Mouse (Mus musculus) layer of hippocampus, postnatal 10 days (tissue): Measurements from ENCODE around the gene Cirbp. TPM values are rescaled to one million over a fixed set of nuclear protein-coding genes. Genes with fewer than 3 reads are reported as not detected.
"Not testable (repeated sequence)": the region's sequence is repeated elsewhere in the genome, so short reads cannot be mapped to it uniquely, and the experiment has no call there.

ENCODE experiments used
- DNase-seq, 2 experiments: peaks; one replicate each; pipeline ENCODE4 v3.0.0; 2021; ENCODE audit warnings: low spot score in 2 of 2
- total RNA-seq, 2 experiments: library from RNA; stranded (reverse); gene quantifications; 2 replicates each; pipeline ENCODE4 v1.2.3; 2021

The Cirbp gene
- total RNA-seq, 2 experiments from 2014 or later, result 154 to 175 TPM

DNA sequence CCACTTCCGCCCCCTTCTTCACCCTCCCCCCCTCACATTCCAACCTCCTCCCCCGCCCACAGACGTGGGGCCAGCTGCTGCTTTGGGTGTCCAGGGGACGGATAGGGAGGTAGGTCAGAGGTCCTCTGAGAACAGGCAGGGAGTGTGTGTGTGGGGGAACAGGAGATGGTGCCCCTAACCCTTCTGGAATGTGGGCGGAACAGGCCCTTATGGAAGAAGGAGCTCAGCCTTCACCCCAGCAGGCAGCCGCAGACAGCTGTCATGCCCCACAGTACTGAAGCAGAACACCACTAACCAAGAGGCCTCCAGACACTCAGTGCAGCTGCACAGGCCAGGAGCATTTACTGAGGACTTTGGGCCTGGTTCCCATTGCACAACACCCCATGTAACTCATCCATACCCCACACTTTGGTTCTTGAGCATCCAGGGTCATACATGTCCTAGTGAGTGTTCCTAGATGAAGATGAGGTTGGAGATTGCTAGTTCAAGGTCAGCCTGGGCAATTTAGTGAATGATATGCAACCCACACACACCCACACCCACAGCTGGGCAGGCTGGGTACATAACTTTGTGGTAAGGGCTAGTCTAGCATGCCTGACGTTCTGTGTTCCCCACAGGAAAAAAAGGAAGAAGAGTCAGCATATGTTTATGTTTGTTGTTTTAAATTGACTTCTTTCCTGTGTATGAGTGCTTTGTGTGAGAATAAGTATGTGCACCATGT is 4.1 kb upstream of the Cirbp start:
- DNase-seq, result no peak

DNA sequence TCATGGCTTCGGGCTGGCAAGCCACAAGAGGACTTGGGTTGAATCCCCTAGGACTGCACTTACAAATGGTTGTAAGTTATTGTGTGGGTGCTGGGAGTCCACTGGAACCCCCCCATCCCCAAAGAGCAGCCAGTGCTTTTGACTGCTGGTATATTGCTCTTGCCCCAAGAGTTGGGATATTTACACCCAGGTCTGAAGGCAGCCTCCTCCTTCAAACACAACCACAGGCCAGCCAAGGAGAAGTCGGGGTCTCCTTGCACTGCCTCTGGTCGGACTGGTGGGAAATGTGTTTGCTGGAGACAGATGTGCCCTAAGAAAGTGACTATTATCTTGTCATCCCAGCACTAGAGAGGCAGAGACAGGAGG is 3.6 kb upstream of the Cirbp start:
- DNase-seq, result no peak

DNA sequence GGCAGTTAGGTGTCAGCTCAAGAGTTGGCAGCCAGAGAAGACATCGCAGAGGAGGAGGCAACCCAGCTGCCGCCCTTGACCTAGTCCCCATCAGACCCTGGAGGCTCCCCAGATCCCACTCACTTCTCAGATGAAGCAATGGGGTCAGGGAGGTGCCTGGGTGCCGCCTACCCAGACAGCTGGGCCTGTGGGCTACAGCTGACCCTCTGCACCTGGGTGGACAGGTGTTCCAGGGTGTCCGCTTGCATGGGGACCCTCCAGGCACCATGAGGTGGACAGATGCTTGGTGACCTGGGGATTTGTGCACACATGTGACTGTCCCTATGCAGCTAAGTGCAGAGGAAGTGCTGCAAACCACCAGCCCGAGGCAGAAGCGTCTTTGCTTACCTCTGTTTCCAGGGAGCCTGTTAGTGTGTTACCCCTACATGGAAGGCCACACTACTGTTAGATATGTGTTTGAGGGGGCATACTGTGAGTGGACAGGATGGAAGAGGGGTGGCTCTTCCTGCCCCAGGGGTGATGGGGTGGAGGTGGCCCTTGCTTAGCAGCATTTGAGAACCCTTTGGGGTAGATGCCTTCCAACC is 3.0 kb upstream of the Cirbp start:
- DNase-seq, result no peak

DNA sequence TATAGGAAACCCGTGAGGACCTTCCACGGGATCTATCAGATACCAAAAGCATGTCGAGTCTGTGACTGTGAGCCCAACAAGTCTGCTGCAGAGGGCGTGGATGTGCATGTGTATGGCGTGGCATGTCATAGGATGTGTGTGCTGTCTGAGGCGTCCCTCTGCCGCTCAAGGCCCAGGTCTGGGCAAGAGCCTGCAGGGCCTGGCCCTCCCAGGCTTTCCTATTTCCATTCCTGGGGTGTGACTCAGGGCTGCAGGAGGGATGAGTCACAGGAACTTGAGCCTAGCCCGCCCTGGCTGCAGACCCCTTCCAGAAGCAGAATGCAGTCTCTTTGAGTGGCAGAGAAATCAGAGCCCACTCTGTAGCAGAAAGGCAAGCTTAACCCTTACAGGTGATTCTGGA is 2.1 kb upstream of the Cirbp start:
- no peak for DNase-seq

DNA sequence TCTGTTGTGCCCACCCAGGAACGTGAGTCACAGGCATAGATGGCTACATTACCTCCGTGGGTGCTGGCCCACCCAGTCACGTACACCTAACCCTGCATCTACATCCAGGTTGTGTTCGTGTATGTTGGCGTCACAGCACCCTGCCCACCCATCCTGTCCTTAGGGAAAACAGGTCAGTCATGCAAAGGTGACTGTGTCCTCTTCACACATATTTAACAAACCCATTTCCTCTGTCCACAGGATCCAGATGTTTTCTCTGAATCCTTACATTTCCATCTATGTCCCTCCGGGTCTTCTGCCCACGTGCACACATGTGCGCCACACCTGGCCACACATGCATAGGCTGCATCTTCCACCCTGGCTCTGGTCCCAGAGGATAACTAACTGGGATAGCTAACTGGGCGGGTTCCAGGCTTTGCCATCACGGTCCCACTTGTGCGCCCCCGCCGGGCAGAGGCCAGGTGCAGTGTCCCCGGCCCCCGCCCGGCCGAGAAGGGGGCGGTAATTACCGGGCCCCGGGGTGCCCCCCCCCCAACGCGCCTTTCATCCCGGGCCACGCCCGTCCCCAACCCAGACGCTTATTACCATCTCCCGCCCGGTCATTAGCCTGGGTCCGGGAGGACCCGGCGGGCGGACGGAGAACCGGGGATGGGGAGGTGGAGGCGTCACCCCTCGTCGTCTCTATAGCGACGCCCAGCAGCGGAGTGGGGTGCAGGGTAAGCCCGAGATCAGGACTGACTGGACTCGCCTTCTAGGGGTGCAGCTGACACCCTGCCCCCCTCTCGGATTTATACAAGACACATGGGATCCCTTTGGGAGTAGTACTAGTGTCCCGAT is 1.4 kb upstream of the Cirbp start:
- peak in 1 of 2 experiments; percentile 57 for DNase-seq

DNA sequence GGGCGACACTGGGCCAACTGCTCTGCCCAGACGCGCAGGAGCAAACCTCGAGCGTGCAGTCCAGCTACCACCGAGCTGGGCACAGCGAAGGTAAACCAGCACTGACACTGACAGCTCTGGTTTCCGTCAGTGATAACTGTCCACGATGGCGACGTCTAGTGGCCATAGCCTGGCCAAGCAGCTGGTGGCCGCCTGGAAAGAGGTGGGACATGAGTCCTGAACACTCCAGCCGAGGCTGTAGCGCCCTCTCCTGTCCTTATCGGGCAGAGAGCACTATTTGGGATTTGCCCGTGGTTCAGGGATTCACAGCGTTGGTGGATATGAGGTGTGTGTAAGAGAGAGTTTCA is 814 bp upstream of the Cirbp start:
- DNase-seq, result peak; percentile 98

DNA sequence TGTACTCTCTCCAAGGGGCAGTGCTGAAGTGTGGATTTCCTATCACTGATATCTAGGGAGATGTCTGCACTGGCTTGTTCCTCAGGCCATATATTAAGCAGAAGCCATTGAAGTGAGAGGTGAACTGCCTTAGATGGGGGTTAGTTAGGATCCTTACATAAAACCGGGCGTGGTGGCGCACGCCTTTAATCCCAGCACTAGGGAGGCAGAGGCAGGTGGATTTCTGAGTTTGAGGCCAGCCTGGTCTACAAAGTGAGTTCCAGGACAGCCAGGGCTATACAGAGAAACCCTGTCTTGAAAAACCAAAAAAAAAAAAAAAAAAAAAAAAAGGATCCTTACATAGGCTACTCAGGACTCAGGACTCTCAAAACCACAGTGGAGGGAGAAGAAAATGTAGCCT is 351 bp downstream of the Cirbp start:
- DNase-seq, result not testable (repeated sequence)

DNA sequence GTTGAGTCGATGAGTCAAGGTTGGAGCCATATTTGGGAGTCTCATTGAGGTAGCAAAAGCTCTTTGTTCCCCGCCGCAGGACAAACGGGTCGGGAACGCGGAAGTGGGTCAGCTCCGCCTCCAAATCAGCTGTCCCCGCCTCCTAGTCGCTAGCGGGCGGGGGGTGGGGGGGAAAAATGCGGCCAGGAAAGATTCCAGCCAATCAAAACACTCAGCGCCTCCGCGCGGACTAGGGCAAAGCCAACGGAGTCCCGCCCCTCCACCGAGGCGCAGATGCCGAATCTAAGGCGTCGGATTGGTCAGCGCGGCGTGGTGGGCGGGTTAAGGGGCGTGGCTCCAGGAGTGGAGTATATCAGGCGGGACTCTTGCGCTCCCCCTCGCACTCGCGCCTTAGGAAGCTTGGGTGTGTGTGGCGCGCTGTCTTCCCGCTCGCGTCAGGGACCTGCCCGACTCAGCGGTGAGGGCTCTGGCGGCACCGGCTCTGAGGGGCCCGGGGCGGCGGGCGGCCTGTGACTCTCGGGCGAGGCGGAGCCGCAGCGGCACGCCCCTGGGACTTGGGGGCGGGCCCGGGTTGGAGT is 1.8 kb downstream of the Cirbp start:
- DNase-seq, result peak; percentile 99 to 100

DNA sequence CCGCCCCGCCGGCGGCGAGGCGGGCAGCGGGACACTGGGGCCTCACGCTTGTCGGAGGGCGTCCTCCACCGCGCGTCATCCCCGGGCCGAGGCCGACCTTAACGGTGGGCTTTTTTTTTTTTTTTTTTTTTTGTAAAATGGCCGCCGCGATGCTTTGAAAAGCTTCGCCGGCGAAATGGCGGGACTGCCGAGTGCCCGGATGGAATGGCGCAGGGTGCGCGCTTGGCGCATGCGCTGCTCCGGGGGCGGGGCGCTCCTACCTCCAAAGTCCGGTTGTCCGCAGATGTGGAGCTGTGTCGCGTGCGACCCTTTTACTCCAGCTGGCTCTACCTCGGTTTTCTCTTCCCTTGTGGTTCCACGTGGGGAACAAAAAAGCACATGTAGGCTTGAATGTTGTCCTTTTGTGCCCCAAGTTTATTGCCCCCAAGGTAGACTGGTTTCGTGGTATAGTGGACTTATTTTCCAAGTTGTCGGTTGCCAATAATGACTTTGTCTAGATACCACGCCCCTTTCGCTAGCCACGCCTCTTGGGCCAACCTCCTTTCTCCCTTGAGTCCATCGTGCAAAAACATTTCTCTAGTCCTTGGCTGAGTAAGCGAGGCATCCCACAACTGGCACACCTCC is 2.4 kb downstream of the Cirbp start:
- DNase-seq, result peak; percentile 91 to 94

DNA sequence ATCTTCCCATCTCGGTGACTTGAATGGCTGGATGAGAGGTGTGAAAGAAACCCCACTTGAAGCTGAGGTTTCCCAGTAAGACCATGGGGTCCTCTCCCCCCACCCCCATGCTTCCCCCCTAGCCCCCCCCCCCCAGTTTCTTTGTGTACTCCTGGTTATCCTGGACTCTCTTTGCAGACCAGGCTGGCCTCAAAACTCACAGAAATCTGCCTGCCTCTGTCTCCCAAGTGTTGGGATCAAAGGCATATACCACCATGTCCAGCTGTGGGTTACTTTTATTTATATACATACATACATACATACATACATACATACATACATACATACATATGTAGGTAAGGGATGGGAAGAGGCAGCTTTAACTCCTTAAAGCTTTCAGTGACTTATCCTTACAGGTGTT is 3.3 kb downstream of the Cirbp start:
- no peak for DNase-seq

DNA sequence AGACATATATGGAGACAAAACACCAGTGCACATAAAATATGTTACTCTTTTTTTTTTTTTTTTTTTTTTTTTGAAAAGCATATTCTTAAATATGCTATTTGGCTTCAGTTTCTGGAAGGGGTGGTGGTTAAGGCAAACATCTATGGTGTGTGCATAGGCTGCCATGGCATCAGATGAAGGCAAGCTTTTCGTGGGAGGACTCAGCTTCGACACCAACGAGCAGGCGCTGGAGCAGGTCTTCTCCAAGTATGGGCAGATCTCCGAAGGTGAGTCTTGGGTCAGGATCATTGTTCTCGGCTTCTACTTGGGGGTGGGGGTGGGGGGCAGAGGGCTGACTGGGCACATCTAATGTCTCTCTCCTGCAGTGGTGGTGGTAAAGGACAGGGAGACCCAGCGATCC is 3.9 kb downstream of the Cirbp start:
- DNase-seq, result no peak

DNA sequence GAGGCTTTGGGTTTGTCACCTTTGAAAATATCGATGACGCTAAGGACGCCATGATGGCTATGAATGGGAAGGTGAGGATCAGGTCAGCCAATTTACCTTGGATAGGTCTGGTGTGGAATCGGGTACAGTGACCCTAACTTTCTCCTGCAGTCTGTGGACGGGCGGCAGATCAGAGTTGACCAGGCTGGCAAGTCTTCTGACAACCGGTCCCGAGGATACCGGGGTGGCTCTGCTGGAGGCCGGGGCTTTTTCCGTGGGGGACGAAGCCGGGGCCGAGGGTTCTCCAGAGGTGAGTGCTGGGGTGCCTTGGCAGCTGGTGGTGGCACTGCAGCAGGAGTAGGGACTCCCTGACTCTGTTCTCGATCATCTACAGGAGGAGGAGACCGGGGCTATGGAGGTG is 4.3 kb downstream of the Cirbp start:
- DNase-seq, result no peak

DNA sequence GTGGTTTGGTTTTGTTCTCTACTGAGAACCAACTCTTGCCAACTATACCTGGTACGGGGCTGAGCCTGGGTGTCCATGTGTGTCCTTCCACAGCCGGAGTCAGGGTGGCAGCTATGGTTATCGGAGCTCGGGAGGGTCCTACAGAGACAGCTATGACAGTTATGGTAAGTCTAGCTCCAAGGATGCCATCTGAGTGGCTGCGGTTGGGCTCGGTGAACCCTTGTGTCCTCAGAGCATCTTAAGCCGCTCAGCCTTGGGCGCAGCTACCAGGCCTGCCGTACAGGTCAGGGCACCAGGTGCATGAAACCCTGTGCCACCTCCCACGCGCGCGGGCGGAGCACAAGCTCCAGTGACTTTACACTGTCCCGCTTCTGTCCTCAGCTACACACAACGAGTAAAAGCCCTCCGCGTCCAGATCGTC is 4.8 kb downstream of the Cirbp start:
- no peak for DNase-seq

DNA sequence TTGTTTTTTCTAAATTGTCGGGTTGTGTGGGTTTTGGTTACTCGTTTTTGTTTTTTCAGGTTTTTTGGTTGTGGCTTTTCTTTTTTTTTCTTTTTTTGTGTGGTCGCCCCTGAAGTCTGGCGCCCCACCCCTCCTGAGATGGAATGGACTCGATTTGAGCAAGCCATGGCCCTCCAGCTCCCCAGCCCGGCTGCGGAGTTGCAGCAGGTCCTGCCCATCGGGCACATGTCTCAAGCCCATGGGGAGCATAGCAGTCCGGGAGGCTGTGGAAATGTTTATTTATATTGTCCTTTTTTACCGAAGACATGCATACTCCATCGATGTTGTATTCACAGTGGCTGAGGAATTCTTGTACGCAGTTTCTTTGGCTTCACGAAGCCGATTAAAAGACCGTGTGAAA is 5.5 kb downstream of the Cirbp start:
- DNase-seq, result no peak

DNA sequence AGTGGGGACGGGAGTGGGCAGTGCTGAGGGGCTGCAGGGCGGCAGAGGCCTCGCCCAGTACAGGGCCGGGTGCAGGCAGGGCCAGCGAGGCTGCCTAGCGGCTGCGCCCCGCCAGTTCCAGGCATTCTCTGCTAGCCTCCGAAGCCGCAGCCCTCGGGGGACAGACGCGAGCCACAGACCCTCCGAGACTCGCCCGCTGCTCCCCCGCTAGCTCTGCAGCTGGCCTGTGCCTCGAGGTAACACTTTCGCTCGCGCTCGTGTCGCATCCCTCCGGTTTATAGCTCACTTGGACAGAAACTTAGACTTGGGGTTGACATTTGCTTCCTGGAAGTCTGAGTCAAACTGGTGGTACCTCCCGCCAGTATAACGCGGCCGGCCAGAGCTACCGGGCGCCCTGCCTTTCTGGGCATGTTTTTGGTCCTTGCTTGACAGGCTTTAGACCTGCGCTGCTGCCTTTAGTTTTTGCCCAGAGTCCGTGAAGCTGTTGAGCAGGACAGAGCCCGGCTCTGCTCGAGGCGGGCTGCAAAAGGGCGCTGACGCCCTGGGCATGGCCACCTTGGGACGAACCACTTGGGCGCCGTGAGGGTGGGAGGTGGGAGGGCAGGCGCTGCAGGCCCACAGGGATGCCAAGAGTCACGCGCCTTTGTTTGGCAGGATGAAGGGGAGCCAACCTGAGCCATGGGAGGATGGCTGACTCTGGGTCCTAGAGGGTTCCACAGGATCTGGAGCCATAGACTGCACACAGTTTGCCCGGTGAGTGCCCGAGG is 6.2 kb downstream of the Cirbp start:
- DNase-seq, result peak; percentile 13 to 55

DNA sequence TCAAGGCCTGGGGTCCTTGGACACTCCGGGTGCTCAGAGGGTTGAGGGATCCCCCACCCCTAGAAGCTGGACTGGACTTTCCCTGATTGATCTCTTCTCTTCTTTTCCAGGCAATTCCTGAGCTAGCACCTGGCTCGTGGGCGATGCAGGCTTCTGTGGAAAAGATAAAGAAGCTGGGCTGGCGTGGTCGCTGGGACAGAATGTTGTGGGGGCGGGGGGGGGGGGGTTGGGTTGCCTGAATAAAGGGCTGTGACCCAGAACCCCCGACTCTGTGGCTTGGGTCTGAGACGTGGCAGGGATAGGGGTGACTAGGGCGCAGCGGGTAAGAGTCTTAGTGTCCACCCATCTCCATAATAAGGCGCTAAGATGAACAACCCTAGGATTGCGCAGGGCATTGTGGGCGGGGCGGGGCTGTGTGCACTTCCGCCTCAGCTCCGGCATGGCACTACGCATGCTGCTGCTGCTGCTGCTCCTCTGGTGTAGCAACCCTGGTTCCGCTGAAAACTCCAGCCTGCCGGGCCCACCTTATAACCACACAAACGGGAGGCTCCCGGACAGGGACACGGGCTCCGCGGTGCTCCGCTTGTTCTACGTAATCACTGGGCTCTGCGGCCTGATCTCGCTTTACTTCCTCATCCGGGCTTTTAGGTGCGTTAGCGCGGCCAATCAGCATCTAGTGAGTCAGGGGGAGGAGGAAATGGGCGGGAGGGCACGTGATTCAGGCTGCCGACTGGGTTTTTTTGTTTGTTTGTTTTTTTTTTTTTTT is 6.9 kb downstream of the Cirbp start, which contains the start of gene 1600002K03Rik:
1600002K03Rik (plus strand) TSS at position 418 of the 766 bp plus-strand sequence.
- DNase-seq, result peak; percentile 88 to 91

DNA sequence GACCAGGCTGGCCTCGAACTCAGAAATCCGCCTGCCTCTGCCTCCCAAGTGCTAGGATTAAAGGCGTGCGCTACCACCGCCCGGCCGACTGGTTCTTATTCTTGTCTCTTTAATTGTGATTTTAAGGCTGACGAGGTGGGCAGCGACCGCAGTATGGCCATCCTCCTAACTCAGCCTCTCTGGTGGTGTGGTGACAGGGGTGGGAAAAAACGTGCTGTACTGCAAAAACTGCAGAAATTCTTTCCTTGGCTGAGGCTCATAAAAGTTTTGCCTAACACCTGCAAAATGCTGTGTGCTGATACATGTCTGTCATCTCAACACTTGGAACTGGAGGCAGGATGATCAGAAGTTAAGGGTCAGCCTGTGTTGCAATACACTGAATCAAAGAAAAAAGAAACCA is 7.6 kb downstream of the Cirbp start:
- no peak for DNase-seq

DNA sequence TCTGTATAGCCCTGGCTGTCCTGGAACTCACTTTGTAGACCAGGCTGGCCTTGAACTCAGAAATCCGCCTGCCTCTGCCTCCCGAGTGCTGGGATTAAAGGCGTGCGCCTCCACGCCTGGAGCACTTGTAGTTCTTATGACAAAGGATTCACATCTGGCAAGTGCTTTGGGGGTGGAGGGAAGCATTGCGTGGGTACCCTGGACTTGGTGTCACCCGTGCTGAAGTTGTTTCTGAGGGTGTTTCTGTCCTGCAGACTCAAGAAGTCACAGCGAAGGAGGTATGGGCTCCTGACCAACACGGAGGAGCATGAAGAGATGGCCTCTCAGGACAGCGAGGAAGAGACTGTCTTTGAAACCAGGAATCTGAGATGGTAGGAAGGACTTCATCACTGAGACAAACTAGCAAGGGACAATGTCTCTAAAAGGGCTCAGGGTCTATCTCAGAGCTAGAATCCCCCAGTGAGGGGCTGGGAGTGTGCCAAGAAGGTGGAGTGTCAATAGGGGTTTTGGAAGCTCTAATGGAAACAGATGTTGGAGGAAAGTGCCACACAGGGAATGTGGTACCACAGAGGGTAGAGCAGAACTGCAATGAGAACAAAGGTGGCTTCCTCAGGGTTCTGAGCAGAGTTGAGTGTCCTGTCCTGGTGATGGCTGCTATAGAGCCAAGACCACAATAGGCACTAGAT is 8.3 kb downstream of the Cirbp start:
- no peak for DNase-seq

DNA sequence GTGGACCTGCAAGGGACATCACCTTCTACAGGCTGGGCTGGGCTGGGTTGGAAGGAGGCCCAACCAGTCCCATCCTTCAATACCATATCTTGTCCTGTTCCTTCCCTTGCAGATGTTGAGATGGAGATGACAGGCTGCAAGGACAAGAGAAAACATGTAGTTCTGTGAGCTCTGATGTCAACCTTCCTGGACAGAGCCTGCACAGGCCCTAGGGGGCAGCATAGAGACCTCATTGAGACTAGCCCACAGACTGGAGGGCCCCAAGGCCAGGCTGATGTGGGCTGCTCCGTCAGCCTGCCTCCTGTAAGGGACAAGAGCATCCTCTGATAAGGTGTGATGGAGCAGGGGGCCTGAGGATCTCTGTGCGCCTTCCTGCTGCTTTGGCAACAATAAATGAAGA is 8.9 kb downstream of the Cirbp start:
- DNase-seq, result peak in 1 of 2 experiments; percentile 44
